Mouse (Mus musculus): ENCODE measurements around the gene RPS10-NUDT3. TPM values are rescaled to one million over a fixed set of nuclear protein-coding genes. Genes with fewer than 3 reads are reported as not detected.

Gene RPS10-NUDT3
- total RNA-seq, 1 experiment from 2014 or later = not detected

DNA sequence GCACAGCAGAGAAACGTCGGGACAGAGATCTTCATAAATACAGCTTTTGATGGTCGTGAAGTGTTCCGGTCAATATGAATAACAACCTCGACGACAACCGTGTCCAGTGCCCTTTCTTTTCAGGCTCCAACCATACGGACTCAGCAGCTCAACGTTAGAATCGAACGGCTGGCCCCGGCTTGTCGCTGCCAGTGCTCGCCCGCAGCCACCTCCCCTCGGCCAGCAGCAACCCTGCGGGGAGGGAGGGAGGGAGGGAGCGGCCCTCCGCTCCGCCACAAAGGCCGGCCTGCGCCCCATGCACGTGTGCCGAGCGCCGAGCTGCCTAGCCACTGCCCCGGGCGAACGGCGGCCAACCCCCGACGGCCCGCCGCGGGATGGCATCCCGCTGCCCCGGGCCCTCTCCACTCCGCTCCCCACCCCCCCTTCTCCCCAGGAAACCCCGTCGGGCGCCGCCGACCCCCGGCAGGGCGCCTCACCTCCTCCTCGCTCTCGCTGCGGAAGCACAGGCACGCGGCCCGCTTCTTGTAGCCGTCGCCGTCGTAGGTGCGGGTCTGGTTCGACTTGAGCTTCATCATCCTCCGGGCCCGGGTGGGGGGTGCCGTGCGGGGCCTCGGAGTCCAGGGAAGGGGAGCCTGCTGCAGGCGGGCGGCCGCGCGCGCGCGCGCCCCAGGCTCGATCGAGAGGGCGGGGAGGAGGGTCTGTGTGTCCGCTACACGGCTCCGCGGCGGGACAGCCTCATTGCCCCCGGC, 12.2 kb downstream of the RPS10-NUDT3 start:
- peak; percentile 36 to 49; a peak in 3 of 4 replicates for ATAC-seq (replicated peaks in 1 of 2; ENCODE audit: insufficient read depth in 1 of 2, low FRiP score in 2 of 2, low TSS enrichment in 1 of 2, low read depth in 1 of 2, poor library complexity in 2 of 2, severe bottlenecking in 2 of 2)

DNA sequence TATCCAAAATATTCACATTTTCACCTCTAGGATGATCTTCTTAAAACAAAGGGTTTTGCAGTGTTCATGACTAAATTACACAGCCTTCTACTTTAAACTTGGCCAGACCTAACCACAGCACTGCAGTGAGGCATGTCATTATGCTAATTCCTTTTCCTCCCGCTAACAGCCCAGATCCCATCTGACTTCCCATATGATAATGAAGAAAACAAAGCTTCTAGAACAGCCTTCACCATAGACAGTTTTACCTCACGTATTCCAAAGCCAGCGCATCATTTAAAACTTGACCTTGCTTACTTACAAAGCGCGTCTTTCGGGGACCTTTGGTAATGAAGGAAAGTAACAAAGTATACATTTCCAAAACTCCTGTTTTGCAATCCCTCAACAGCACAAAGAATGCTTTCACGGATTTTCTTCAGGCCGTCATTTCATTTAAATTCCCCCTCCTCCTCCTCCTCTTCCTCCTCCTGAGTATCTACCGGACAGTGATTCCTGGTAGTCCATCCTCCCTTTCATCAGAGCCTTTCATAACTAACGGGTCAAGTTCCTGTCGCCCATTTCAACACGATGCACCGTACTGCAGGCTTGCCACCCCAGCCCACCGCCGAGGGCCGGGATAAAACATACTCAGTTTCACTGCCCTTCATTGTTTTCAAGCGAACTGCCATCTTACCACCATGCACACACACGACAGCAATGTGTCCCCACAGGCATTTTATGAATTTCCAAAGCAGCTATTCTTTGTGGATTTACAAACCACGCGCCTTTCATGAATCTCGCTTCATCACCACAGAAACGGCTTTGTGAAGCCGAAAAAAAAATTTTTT, 13.1 kb downstream of the RPS10-NUDT3 start:
- peak in 1 of 2 experiments; percentile 15; a peak in 1 of 4 replicates for ATAC-seq (replicated peaks in 1 of 2; ENCODE audit: insufficient read depth in 1 of 2, low FRiP score in 2 of 2, low TSS enrichment in 1 of 2, low read depth in 1 of 2, poor library complexity in 2 of 2, severe bottlenecking in 2 of 2)

DNA sequence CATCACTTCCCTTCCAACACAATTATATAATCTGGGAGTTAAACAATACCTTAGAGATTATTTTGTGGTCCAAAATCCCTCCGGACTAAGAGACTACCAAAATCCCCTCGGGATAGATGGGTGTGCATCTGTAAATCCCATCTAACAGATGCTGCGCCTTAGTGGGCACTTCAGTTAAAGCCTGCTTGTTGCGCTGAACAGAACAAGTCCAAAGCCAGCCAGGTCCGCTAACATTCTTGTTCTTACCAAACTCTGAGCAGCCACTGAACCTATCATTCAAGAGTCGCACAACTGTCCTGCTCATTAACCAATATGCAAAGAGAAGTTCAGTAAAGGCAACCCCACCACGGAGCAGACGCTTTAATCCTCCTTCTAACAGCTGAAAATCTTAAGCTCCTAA, 13.9 kb downstream of the RPS10-NUDT3 start:
- no peak for ATAC-seq (replicated peaks in 1 of 2; ENCODE audit: insufficient read depth in 1 of 2, low FRiP score in 2 of 2, low TSS enrichment in 1 of 2, low read depth in 1 of 2, poor library complexity in 2 of 2, severe bottlenecking in 2 of 2)

DNA sequence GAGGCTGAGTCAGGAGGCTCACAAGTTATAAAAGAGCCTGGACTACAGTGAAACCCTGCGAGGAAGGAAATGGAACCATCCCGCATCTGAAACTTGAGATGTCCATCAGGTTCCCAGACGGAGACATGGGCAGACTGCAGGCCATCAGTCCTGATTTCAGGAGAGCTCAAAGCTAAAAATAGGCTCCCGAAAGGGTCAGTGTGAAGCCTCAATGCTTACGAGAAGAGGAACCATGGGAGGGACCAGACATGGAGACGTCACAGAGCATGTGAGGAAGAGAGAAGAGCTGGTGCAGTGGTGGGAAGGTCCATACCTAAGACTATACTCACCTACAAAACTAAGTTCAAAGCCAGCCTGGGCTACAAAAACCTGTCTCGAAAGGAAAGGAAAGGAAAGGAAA, 19.6 kb downstream of the RPS10-NUDT3 start:
- no peak for ATAC-seq (replicated peaks in 1 of 2; ENCODE audit: insufficient read depth in 1 of 2, low FRiP score in 2 of 2, low TSS enrichment in 1 of 2, low read depth in 1 of 2, poor library complexity in 2 of 2, severe bottlenecking in 2 of 2)

DNA sequence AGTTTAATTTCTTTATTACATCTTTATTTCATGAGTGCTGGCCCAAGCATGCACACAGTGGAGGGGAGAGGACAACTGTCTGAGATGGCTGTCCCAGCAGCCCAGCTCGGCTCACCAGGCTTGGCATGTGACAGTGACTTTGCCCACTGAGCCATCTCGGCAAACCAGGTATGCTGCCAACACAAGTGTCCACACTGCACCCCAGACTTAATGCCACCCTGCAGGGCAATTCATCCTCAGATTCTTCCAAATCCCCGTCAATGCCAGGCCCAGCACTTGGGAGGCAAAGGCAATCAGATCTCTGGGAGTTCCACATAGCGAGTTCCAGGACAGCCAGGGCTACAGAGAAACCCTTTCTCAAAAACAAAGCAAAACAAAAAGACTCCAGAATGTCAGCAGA, 22.0 kb downstream of the RPS10-NUDT3 start:
- no peak for ATAC-seq (replicated peaks in 1 of 2; ENCODE audit: insufficient read depth in 1 of 2, low FRiP score in 2 of 2, low TSS enrichment in 1 of 2, low read depth in 1 of 2, poor library complexity in 2 of 2, severe bottlenecking in 2 of 2)

DNA sequence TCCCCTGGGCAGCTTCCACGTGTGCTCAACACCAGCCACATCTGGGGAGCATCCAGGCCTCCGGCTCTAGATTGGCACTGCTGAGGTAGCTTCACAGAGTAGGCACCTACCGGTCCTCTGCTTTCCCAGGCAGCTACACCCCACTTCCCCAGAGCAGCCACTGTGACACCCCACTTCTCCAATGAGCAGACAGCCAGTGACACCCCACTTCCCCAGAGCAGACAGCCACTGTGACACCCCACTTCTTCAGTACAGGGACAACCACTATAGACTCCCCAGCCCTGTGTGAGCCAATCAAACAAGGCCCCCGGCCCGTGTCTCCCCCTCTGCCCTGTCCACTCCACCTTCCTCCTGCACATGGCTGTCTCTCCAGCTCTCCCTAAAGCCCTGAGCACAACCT, 23.0 kb downstream of the RPS10-NUDT3 start:
- no peak for ATAC-seq (replicated peaks in 1 of 2; ENCODE audit: insufficient read depth in 1 of 2, low FRiP score in 2 of 2, low TSS enrichment in 1 of 2, low read depth in 1 of 2, poor library complexity in 2 of 2, severe bottlenecking in 2 of 2)

DNA sequence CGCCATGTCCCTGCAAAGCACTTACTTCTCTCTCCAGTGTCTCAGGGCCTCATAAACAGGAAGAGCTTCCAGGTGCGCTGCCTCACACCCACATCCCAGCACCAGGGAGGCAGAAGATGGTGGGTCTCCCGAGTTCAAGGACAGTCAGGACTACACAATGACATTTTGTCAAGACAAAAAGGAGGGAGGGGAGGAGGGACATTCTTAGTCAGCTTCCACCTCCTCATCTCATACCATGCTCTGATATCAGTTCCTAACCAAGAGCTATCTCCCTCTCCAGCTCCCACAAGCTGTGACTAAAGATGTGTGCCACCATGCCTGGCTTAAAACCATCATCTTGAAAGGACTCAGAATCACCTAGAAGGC, 23.5 kb downstream of the RPS10-NUDT3 start:
- no peak for ATAC-seq (replicated peaks in 1 of 2; ENCODE audit: insufficient read depth in 1 of 2, low FRiP score in 2 of 2, low TSS enrichment in 1 of 2, low read depth in 1 of 2, poor library complexity in 2 of 2, severe bottlenecking in 2 of 2)

DNA sequence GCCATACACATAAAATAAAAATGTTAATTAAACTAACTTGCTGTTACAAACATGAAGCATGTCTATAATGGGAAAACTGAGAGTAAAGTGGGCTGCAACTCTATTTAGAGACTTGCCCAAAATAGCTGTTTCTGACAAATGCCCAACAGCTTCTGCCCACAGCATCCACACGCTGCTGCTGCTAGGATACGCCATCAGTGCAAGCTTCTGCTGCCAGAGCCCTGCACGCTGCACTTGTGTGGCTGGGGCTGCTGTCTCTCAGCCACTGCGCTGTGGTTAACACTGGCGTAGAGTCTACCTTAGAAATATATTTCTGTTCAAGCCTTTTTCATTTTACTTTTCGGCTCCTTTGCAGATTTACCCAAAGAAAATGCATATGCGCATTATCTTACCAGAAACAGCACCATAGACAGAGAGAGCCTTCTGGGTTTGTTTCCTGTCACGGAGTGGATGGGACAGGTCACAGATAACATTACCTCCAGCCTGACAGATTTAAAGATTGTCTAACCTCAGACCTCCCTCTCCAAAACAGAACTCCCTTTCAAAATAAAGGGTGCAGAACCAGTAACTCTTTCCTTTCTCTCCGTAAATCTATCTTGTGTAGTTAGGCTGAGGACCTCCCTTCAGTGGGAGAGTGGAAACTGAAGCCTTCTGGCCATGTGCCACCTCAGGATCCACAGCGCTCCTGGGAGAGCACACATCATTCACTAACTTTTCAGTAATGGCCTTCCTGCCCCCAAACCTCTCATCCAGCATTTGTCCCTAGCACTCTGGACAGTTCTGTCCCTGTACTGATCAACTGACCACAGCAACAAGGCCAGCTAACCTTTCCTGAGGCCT, 24.1 kb downstream of the RPS10-NUDT3 start:
- no peak for ATAC-seq (replicated peaks in 1 of 2; ENCODE audit: insufficient read depth in 1 of 2, low FRiP score in 2 of 2, low TSS enrichment in 1 of 2, low read depth in 1 of 2, poor library complexity in 2 of 2, severe bottlenecking in 2 of 2)

DNA sequence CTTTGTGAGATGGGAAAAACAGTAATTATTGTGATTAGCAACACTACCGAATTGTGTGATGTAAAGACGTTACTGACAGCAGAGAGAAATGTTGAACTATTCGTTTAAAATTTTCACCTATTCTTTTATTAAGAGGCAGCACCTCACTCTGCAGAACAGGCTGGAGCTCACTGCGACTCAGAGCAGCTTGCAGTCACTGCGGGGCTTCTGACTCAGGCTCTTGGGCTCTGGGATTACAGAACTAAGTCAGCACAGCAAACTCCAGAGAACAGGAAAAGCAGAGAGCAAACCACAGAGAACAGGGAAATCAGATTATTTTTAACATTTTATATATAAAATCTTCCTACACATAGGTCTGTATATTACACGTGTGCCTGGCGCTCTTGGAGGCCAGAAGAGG, 25.4 kb downstream of the RPS10-NUDT3 start:
- ATAC-seq (replicated peaks in 1 of 2; ENCODE audit: insufficient read depth in 1 of 2, low FRiP score in 2 of 2, low TSS enrichment in 1 of 2, low read depth in 1 of 2, poor library complexity in 2 of 2, severe bottlenecking in 2 of 2) = no peak

DNA sequence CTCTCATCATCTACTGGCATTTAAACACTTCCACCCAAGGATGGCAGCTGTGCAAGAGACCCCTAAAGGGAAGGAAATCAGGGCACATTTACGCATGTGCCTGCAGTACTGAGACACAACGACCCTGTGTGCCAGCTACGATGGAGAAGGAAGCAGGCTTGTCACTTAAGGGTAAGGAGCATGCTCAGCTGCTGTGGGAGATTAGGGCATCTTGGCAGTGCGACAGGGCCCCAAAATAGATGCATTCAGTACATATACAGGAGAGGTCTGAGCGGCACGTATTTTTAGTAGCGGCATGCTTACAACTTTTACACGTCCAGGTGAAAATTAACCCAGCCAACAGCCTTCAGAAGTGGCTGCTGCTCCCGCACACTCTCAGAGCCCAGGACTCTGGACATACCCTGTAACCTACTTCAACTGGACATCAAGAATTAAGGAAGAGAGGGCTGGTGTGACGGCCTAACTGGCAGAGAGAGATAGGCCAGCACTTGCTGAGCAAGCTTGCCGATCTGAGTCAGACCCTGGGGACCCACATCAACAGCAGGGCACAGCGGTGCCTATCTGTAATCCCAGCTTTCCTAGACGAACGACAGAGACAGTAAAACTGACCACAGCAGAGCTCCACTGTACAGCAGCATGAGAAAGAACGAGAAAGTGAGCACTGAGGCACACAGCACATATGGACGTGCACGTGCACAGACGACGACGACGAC, 31.3 kb downstream of the RPS10-NUDT3 start:
- peak; percentile 55 to 61; a peak in 3 of 4 replicates for ATAC-seq (replicated peaks in 1 of 2; ENCODE audit: insufficient read depth in 1 of 2, low FRiP score in 2 of 2, low TSS enrichment in 1 of 2, low read depth in 1 of 2, poor library complexity in 2 of 2, severe bottlenecking in 2 of 2)

DNA sequence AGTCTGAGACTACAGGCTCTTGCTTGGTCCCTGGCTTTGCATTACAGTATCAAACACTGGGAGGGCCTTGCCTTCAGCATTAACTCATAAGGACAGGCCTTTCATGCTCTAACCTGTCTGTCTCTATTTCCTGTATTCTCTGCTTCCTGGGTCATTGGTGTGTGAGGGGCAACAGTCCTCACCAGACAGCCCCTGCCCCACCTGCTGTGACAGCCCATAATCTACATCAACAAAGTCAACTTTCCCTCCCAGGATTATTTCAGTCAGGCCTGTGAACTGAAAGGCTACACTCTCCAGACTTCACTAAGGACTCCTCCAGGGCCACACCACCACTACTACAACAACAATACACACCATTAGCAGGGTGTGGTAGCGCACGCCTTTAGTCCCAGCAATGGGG, 32.0 kb downstream of the RPS10-NUDT3 start:
- ATAC-seq (replicated peaks in 1 of 2; ENCODE audit: insufficient read depth in 1 of 2, low FRiP score in 2 of 2, low TSS enrichment in 1 of 2, low read depth in 1 of 2, poor library complexity in 2 of 2, severe bottlenecking in 2 of 2) = no peak

DNA sequence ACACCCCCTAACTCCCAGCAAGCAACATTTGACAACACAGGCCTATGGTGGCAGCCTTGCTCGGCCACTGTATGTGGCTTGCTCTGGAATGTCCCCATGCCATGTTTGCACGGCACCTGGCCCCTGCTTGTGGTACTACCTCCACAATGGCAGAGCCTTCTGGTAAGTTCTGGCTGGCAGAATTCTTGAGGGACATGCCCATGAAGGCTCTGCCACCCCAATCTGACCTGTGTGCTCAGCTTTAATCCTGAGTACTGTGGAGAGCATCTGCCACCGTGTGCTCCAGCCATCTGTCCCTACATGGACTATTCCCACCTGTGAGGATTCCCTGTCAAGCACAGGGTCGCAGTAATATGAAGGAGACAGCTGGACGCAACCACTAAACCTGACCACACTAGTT, 34.2 kb downstream of the RPS10-NUDT3 start:
- no peak for ATAC-seq (replicated peaks in 1 of 2; ENCODE audit: insufficient read depth in 1 of 2, low FRiP score in 2 of 2, low TSS enrichment in 1 of 2, low read depth in 1 of 2, poor library complexity in 2 of 2, severe bottlenecking in 2 of 2)

DNA sequence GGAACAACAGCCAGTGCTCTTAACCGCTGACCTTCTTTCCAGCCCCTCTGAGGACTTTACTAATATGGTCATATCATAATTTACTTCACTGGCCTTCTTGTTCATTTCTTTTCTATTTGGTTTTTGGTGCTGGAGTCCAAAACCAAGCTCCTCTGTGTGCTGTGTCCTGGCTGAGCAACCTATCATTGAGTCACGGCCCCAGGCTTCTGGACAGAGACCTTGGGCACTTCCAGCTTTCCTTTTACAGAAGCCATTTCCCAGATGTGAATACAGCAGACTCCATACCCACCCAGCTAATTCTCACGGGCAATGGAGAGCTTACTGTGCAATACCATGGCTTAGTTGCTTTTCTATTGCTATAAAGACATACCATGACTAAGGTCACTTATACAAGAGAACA, 34.7 kb downstream of the RPS10-NUDT3 start:
- no peak for ATAC-seq (replicated peaks in 1 of 2; ENCODE audit: insufficient read depth in 1 of 2, low FRiP score in 2 of 2, low TSS enrichment in 1 of 2, low read depth in 1 of 2, poor library complexity in 2 of 2, severe bottlenecking in 2 of 2)

DNA sequence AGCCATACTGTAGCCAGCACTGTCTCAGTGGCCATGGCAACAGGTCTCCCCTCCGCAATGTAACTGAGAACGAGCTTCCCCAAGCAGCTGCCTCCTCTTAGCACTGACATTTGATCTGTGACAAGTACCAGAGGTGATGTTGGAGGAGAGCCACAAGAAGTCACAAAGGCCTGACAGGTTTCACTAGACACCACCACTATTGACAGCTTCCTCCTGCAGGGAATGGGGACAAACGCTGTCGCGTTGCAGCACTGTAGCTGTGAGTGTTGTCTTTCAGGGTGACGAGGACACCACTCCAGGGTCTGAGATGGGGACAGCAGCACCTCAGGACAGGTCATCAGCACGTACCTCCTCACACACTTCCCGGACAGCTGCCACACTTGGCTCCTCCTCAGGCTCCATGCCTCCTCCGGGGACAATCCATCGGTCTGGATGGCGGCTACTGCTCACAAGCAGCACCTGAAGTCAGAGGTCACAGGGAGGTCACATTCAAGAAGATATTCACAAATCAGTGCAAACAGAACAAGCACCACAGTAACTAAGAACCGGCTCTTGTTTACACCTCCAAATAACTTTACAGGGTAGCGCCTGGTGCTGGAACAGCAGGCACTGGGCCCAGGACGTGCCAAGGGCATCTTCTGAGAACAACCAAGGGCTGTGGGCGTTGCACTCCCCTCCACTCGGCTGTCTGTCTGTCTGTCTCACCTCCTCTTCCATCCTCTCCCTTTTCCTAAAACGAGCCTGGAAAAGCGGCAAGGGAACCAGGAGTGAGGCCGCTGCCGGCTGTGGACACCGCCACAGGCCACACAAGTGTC, 38.4 kb downstream of the RPS10-NUDT3 start:
- no peak for ATAC-seq (replicated peaks in 1 of 2; ENCODE audit: insufficient read depth in 1 of 2, low FRiP score in 2 of 2, low TSS enrichment in 1 of 2, low read depth in 1 of 2, poor library complexity in 2 of 2, severe bottlenecking in 2 of 2)

DNA sequence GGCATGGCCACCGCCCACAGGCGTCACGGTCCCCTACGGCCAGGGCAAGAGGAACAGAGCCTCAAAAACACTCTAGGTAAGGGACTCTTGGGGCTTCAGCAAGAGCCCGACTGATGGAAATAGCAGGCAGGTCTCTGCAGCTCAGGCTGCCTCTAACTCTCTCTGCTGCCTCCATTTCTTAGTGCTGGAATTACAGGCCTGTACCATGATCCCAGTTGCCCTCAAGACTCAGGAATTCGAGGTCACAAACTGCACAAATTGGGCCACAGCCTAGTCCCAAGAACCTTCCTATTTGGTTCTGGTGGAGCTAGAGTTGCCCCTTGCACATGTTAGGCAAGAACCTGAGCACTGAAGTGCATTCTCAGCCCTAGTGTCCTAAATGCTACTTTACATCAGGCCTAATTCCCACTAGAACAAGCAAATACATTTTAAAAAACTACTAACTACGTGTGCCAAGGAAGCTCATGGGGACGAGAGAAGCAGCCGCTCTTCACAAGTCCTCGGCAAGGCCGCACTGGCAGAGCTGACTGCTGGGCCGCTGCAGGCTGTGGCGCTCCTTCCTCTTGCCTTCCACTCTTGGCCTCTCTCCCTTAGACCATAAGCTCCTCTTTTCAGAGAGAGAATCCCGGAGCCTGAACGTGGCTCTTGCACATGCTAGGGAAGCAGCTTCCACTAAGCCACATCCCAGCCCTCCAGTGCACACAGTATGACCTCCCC, 39.2 kb downstream of the RPS10-NUDT3 start:
- no peak for ATAC-seq (replicated peaks in 1 of 2; ENCODE audit: insufficient read depth in 1 of 2, low FRiP score in 2 of 2, low TSS enrichment in 1 of 2, low read depth in 1 of 2, poor library complexity in 2 of 2, severe bottlenecking in 2 of 2)

DNA sequence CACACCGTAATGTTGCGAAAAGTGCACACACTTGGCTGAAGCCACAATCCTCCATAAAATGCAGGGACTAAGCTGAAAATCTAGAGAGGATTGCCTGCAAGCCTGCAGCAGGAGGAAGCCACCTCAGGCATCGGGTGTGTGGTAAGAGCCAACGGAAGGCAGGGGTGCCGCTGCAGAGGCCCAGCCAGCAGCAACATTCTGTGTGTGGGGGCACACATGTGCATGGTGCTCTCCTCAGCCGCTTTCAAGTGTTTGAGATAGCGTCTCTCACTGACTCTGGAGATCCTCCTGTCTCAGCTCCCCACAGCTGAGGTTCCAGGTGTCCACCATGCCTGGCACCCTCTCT, 42.5 kb downstream of the RPS10-NUDT3 start:
- no peak for ATAC-seq (replicated peaks in 1 of 2; ENCODE audit: insufficient read depth in 1 of 2, low FRiP score in 2 of 2, low TSS enrichment in 1 of 2, low read depth in 1 of 2, poor library complexity in 2 of 2, severe bottlenecking in 2 of 2)
